Mouse (Mus musculus) CH12.LX (cell line): ENCODE data around the gene 1700088E04Rik. TPM values are rescaled to one million over a fixed set of nuclear protein-coding genes. Genes with fewer than 3 reads are reported as not detected.

Experiments
- DNase-seq: peaks from one replicate; pipeline ENCODE4 v3.0.0-alpha.2; 2013; ENCODE audit errors: extremely low read depth
- H3K27ac ChIP-seq: 2 replicates; pipeline ENCODE4 v1.5.1; 2012; ENCODE audit warnings: low read depth, mild to moderate bottlenecking, control low read depth, moderate library complexity; ENCODE audit not compliant: insufficient read depth
- H3K27me3 ChIP-seq: replicated peaks from 2 replicates; pipeline ENCODE3; 2012; ENCODE audit warnings: inconsistent platforms
- H3K36me3 ChIP-seq, 2 experiments: replicated peaks in 1 of 2; 2 replicates each; pipeline versions ENCODE3 to v1.6.1; 2012; ENCODE audit warnings: inconsistent platforms in 1 of 2, low read length in 1 of 2, mild to moderate bottlenecking in 1 of 2, mixed read lengths in 1 of 2, moderate library complexity in 1 of 2; ENCODE audit not compliant: control insufficient read depth in 1 of 2, insufficient read depth in 1 of 2
- H3K4me1 ChIP-seq, 2 experiments: 2 replicates each; pipeline ENCODE4 v1.6.1; 2012; ENCODE audit warnings: inconsistent platforms in 1 of 2, moderate library complexity in 1 of 2; ENCODE audit not compliant: insufficient read depth in 2 of 2, control insufficient read depth in 1 of 2
- H3K4me2 ChIP-seq: 2 replicates; pipeline ENCODE4 v1.6.1; 2012; ENCODE audit warnings: low read depth, mild to moderate bottlenecking, control low read depth; ENCODE audit not compliant: poor library complexity, insufficient read depth, severe bottlenecking
- H3K4me3 ChIP-seq, 3 experiments: fragments of 150-350 bp in 1 of 3; sonication (generic) in 1 of 3; replicated peaks in 1 of 3; 2 replicates each; pipeline versions ENCODE3 to v1.5.1; 2011 to 2012; ENCODE audit warnings: low read depth in 2 of 3, low read length in 2 of 3, mild to moderate bottlenecking in 2 of 3, moderate library complexity in 2 of 3, control low read depth in 1 of 3, improper control_type of control experiment in 1 of 3, inconsistent platforms in 1 of 3, mixed read lengths in 1 of 3; ENCODE audit not compliant: poor library complexity in 1 of 3
- H3K79me2 ChIP-seq: replicated peaks from 2 replicates; pipeline ENCODE4 v1.6.1; 2012; ENCODE audit warnings: mild to moderate bottlenecking, moderate library complexity; ENCODE audit not compliant: control insufficient read depth, poor library complexity, insufficient read depth, severe bottlenecking; ENCODE audit errors: extremely low read depth
- H3K9ac ChIP-seq: 2 replicates; pipeline ENCODE4 v1.6.1; 2012; ENCODE audit warnings: low read depth, mild to moderate bottlenecking, control low read depth, moderate library complexity; ENCODE audit not compliant: insufficient read depth
- H3K9me3 ChIP-seq: replicated peaks from 2 replicates; pipeline ENCODE3; 2012; ENCODE audit warnings: low read length, inconsistent platforms, mixed read lengths
- BHLHE40 ChIP-seq: IDR thresholded peaks from 2 replicates; pipeline ENCODE4 v1.6.1; 2011; ENCODE audit warnings: mild to moderate bottlenecking, low read depth, low read length, improper control_type of control experiment
- CHD1 ChIP-seq: IDR thresholded peaks from 2 replicates; pipeline ENCODE4 v1.6.1; 2012; ENCODE audit warnings: low read depth, low read length, improper control_type of control experiment, inconsistent platforms
- CTCF ChIP-seq, 2 experiments: IDR thresholded peaks in 1 of 2; conservative IDR thresholded peaks in 1 of 2; 2 replicates each; pipeline ENCODE4 v1.5.1; 2011 to 2012; ENCODE audit warnings: low read depth in 2 of 2, low read length in 2 of 2, improper control_type of control experiment in 1 of 2, inconsistent platforms in 1 of 2, mild to moderate bottlenecking in 1 of 2, moderate library complexity in 1 of 2
- E2F4 ChIP-seq: IDR thresholded peaks from 2 replicates; pipeline ENCODE4 v1.6.1; 2011; ENCODE audit warnings: low read depth, low read length, improper control_type of control experiment; ENCODE audit not compliant: insufficient replicate concordance
- ELF1 ChIP-seq: IDR thresholded peaks from 2 replicates; pipeline ENCODE4 v1.6.1; 2014; ENCODE audit warnings: low read depth, mild to moderate bottlenecking, inconsistent platforms, low read length, improper control_type of control experiment
- ETS1 ChIP-seq: conservative IDR thresholded peaks from 2 replicates; pipeline ENCODE4 v1.6.1; 2012; ENCODE audit warnings: low read depth, mild to moderate bottlenecking, inconsistent platforms, low read length, improper control_type of control experiment, moderate library complexity
- GABPA ChIP-seq: IDR thresholded peaks from 2 replicates; pipeline ENCODE4 v1.6.1; 2012; ENCODE audit warnings: low read depth, low read length, improper control_type of control experiment, inconsistent platforms; ENCODE audit not compliant: insufficient replicate concordance
- HCFC1 ChIP-seq: IDR thresholded peaks from 2 replicates; pipeline ENCODE4 v1.6.1; 2012; ENCODE audit warnings: low read depth, mild to moderate bottlenecking, inconsistent platforms, low read length, improper control_type of control experiment
- IRF4 ChIP-seq: IDR thresholded peaks from 2 replicates; pipeline ENCODE4 v1.6.1; 2014; ENCODE audit warnings: low read depth, mild to moderate bottlenecking, inconsistent platforms, low read length, improper control_type of control experiment
- JUN ChIP-seq: IDR thresholded peaks from 2 replicates; pipeline ENCODE4 v1.6.1; 2011; ENCODE audit warnings: low read depth, mild to moderate bottlenecking, low read length, improper control_type of control experiment, moderate library complexity; ENCODE audit not compliant: insufficient read depth
- JUND ChIP-seq: conservative IDR thresholded peaks from 2 replicates; pipeline ENCODE4 v1.6.1; 2011; ENCODE audit warnings: low read depth, low read length, improper control_type of control experiment
- KAT2A ChIP-seq: IDR thresholded peaks from 2 replicates; pipeline ENCODE4 v1.6.1; 2012; ENCODE audit warnings: low read length, improper control_type of control experiment, inconsistent platforms; ENCODE audit not compliant: insufficient replicate concordance
- MAFK ChIP-seq: IDR thresholded peaks from 2 replicates; pipeline ENCODE4 v1.6.1; 2011; ENCODE audit warnings: low read length, improper control_type of control experiment; ENCODE audit not compliant: insufficient replicate concordance
- MAX ChIP-seq: IDR thresholded peaks from 2 replicates; pipeline ENCODE4 v1.6.1; 2011; ENCODE audit warnings: low read length, improper control_type of control experiment
- MAZ ChIP-seq: IDR thresholded peaks from 2 replicates; pipeline ENCODE4 v1.6.1; 2012; ENCODE audit warnings: low read depth, mild to moderate bottlenecking, inconsistent platforms, low read length, improper control_type of control experiment, moderate library complexity
- MEF2A ChIP-seq: IDR thresholded peaks from 2 replicates; pipeline ENCODE4 v1.6.1; 2014; ENCODE audit warnings: low read depth, mild to moderate bottlenecking, inconsistent platforms, low read length, improper control_type of control experiment, borderline replicate concordance
- MXI1 ChIP-seq: IDR thresholded peaks from 2 replicates; pipeline ENCODE4 v1.6.1; 2011; ENCODE audit warnings: mild to moderate bottlenecking, low read depth, low read length, improper control_type of control experiment
- MYC ChIP-seq: IDR thresholded peaks from 2 replicates; pipeline ENCODE4 v1.6.1; 2011; ENCODE audit warnings: low read depth, mild to moderate bottlenecking, improper control_type of control experiment, low read length
- POLR2A ChIP-seq: IDR thresholded peaks from 2 replicates; pipeline ENCODE4 v1.6.1; 2011; ENCODE audit warnings: low read depth, mild to moderate bottlenecking, improper control_type of control experiment, low read length
- POLR2AphosphoS2 ChIP-seq: IDR thresholded peaks from 2 replicates; pipeline ENCODE4 v1.6.1; 2011; ENCODE audit warnings: low read depth, low read length, improper control_type of control experiment
- RAD21 ChIP-seq: IDR thresholded peaks from 2 replicates; pipeline ENCODE4 v1.6.1; 2011; ENCODE audit warnings: low read depth, mild to moderate bottlenecking, low read length, improper control_type of control experiment, moderate library complexity
- SMC3 ChIP-seq: IDR thresholded peaks from 2 replicates; pipeline ENCODE4 v1.6.1; 2011; ENCODE audit warnings: low read depth, low read length, improper control_type of control experiment
- TCF12 ChIP-seq: IDR thresholded peaks from 2 replicates; pipeline ENCODE4 v1.6.1; 2014; ENCODE audit warnings: low read depth, mild to moderate bottlenecking, inconsistent platforms, low read length, improper control_type of control experiment
- UBTF ChIP-seq: IDR thresholded peaks from 2 replicates; pipeline ENCODE4 v1.6.1; 2012; ENCODE audit warnings: low read depth, mild to moderate bottlenecking, inconsistent platforms, low read length, improper control_type of control experiment, moderate library complexity
- ZKSCAN1 ChIP-seq: IDR thresholded peaks from 2 replicates; pipeline ENCODE4 v1.6.1; 2012; ENCODE audit warnings: low read depth, inconsistent platforms, low read length, improper control_type of control experiment, borderline replicate concordance
- ZMIZ1 ChIP-seq: IDR thresholded peaks from 2 replicates; pipeline ENCODE4 v1.6.1; 2012; ENCODE audit warnings: low read depth, mild to moderate bottlenecking, inconsistent platforms, low read length, improper control_type of control experiment
- dilution Hi-C: fragments of 300-500 bp; cut with MboI; formaldehyde crosslinking; loops from 2 replicates; pipeline ENCODE4 v1.14.3; 2020; ENCODE audit warnings: low sequenced_read_pairs; ENCODE audit not compliant: extremely low pct_unique_long_range_greater_than_20kb, extremely low pct_ligation_motif_present
- in situ Hi-C: fragments of 300-500 bp; cut with MboI; formaldehyde crosslinking; loops from 3 replicates; pipeline ENCODE4 v1.14.3; 2019; ENCODE audit warnings: low sequenced_read_pairs, low pct_ligation_motif_present, low pct_unique_long_range_greater_than_20kb, mixed read lengths
- polyA plus RNA-seq: library from polyadenylated mRNA; unstranded; fragments of >175 nt; gene quantifications from 2 replicates; pipeline ENCODE4 v1.2.1, GENCODE M21; 2012; ENCODE audit warnings: low read depth; ENCODE audit not compliant: insufficient read length
- total RNA-seq, 2 experiments: library from RNA; depleted of rRNA; stranded (reverse); fragments of 300-350 nt in 1 of 2; fragments of >200 nt in 1 of 2; gene quantifications; 2 replicates each; pipeline ENCODE4 v1.2.3; 2012 to 2014

1700088E04Rik gene
- total and polyA plus RNA-seq, 3 experiments: 1.0 to 4.2 (median 2.1) TPM

DNA sequence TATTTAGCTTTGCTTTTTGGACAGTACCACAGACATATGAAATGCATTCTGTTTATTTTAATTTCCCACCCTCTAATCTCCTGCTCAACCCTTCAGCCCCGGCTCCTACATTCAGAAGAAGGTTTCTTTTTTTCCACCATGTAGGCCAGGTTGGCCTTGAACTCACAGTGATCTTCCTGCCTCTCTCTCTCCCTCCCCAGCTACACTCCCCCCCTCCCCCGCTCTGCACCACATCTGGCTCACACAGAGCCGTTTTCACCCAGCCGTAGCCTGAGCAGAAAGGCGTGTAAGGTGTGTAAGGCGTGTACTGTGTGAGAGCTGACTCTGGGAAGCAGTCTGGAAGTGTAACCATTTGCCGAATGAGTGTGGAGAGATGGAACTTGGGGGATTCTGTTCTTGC, 11.7 kb downstream of the 1700088E04Rik start:
- H3K36me3 ChIP-seq: peaks cover 90 to 98% of the 10 kb centered on the region in 2 experiments

GRCm38 (mm10) chr15:79128208-79128607, 12.8 kb downstream of the 1700088E04Rik start:
- in situ Hi-C loops (no loop called here), dilution Hi-C loops (no loop called here)
- Histone ChIP-seq H3K36me3 (peaks cover 92 to 98% of the 10 kb centered on the region in 2 experiments), H3K27ac (no peak overlapping the region), H3K4me3 (no peak overlapping the region), H3K9me3 (peaks cover 11% of the 10 kb centered on the region), H3K79me2 (no peaks in the 10 kb centered on the region), H3K9ac (no peak overlapping the region), H3K27me3 (no peaks in the 10 kb centered on the region), H3K4me2 (no peak overlapping the region), H3K4me1 (no peaks in the 10 kb centered on the region)
- no peak for DNase-seq
- TF ChIP-seq MAZ (no peak), CTCF (conservative IDR thresholded peaks at IDR 0.05 in 1 of 2, IDR thresholded peaks at IDR 0.05 in 1 of 2; ENCODE audit: low read depth in 2 of 2, low read length in 2 of 2) (peak; percentile 30 to 52; a peak in 3 of 4 replicates)

More for the DNA sequence above, 11.7 kb downstream of the 1700088E04Rik start:
- H3K4me2 ChIP-seq: no peak overlapping the region
- no peak overlapping the region for H3K9ac ChIP-seq
- dilution Hi-C loops (no loop called here), in situ Hi-C loops (no loop called here)
- no peaks in the 10 kb centered on the region for H3K79me2 ChIP-seq
- no peak for DNase-seq
- no peak overlapping the region for H3K4me3 ChIP-seq
- H3K9me3 ChIP-seq: peaks cover 11% of the 10 kb centered on the region
- no peaks in the 10 kb centered on the region for H3K4me1 ChIP-seq
- no peak overlapping the region for H3K27ac ChIP-seq
- H3K27me3 ChIP-seq: no peaks in the 10 kb centered on the region
- TF ChIP-seq CHD1: no peak
- no peak for TF ChIP-seq MXI1
- no peak for TF ChIP-seq TCF12
- no peak for TF ChIP-seq BHLHE40
- TF ChIP-seq POLR2A: no peak
- TF ChIP-seq UBTF: no peak
- TF ChIP-seq MAX: no peak
- no peak for TF ChIP-seq SMC3
- TF ChIP-seq ZKSCAN1: no peak
- no peak for TF ChIP-seq JUN
- no peak for TF ChIP-seq ELF1
- TF ChIP-seq IRF4: no peak

DNA sequence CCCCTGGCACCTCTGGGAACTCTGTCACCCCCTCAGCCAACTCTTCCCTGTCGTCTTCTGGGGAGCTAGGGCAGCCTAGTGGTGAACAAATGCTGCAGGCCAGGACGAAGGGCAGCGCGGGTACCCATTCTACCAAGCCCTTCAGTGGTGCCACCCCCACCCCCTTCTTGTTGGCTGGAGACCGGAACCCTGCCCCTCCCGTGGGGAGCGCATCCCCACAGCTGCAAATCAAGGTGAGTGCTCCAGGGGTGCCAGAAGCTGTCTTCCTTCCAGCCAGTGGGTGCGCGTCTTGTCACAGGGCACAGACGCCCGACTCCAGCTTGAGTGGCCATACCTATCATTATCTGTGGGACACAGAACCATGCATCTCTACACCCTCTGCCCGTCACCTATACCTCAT, 14.0 kb downstream of the 1700088E04Rik start:
- Histone ChIP-seq H3K9ac (no peak overlapping the region), H3K79me2 (no peaks in the 10 kb centered on the region), H3K27ac (no peak overlapping the region), H3K9me3 (peaks cover 11% of the 10 kb centered on the region), H3K4me2 (no peak overlapping the region), H3K4me1 (no peaks in the 10 kb centered on the region), H3K4me3 (no peak overlapping the region), H3K36me3 (peaks cover 93 to 98% of the 10 kb centered on the region in 2 experiments), H3K27me3 (no peaks in the 10 kb centered on the region)
- dilution Hi-C loops: no loop called here
- TF ChIP-seq MYC (no peak), JUND (no peak), IRF4 (no peak), MXI1 (no peak), MEF2A (no peak), POLR2AphosphoS2 (no peak), HCFC1 (no peak), ETS1 (no peak), E2F4 (no peak), GABPA (no peak), JUN (no peak), ZMIZ1 (no peak), CTCF (conservative IDR thresholded peaks at IDR 0.05 in 1 of 2, IDR thresholded peaks at IDR 0.05 in 1 of 2; ENCODE audit: low read depth in 2 of 2, low read length in 2 of 2) (no peak), CHD1 (no peak), RAD21 (no peak), KAT2A (no peak), MAFK (no peak), TCF12 (no peak), POLR2A (no peak)
- DNase-seq: no peak
- in situ Hi-C loops: no loop called here
